Mouse (Mus musculus): ENCODE results near the gene Npl.

Gene Npl

GRCm38 (mm10) chr1:153549536-153550199 lies at the start of gene Npl:
Npl (minus strand) TSS chr1:153550045.
- peak; percentile 62 for DNase-seq

- DNase-seq = no peak
These were observed 49.6 kb upstream of the Npl start for GRCm38 (mm10) chr1:153599302-153600045.

GRCm38 (mm10) chr1:153598773-153599172 lies 48.9 kb upstream of the Npl start:
- DNase-seq = peak; percentile 13

- DNase-seq = no peak
These were observed 43.8 kb upstream of the Npl start for GRCm38 (mm10) chr1:153593678-153594077.

- DNase-seq = no peak
These were observed 40.4 kb upstream of the Npl start for GRCm38 (mm10) chr1:153590176-153590734.

GRCm38 (mm10) chr1:153587956-153588355 lies 38.1 kb upstream of the Npl start:
- DNase-seq = peak; percentile 57

GRCm38 (mm10) chr1:153586826-153587225 lies 37.0 kb upstream of the Npl start:
- DNase-seq = no peak

GRCm38 (mm10) chr1:153585752-153586151 lies 35.9 kb upstream of the Npl start:
- no peak for DNase-seq

GRCm38 (mm10) chr1:153583189-153583588 lies 33.3 kb upstream of the Npl start:
- no peak for DNase-seq

GRCm38 (mm10) chr1:153574730-153575129 lies 24.9 kb upstream of the Npl start:
- no peak for DNase-seq

- no peak for DNase-seq
These were observed 22.6 kb upstream of the Npl start for GRCm38 (mm10) chr1:153572271-153573043.

- DNase-seq = no peak
These were observed 15.9 kb upstream of the Npl start for GRCm38 (mm10) chr1:153565701-153566100.

GRCm38 (mm10) chr1:153564701-153565100 lies 14.9 kb upstream of the Npl start:
- no peak for DNase-seq

- DNase-seq = no peak
These were observed 13.8 kb upstream of the Npl start for GRCm38 (mm10) chr1:153563675-153564074.

GRCm38 (mm10) chr1:153560805-153561204 lies 11.0 kb upstream of the Npl start:
- DNase-seq = no peak

- no peak for DNase-seq
These were observed 9.9 kb upstream of the Npl start for GRCm38 (mm10) chr1:153559701-153560100.

- DNase-seq = peak; percentile 52
These were observed 9.3 kb upstream of the Npl start for GRCm38 (mm10) chr1:153559126-153559647.

- peak; percentile 33 for DNase-seq
These were observed 7.1 kb upstream of the Npl start for GRCm38 (mm10) chr1:153556896-153557295.

GRCm38 (mm10) chr1:153556202-153556601 lies 6.4 kb upstream of the Npl start:
- no peak for DNase-seq

GRCm38 (mm10) chr1:153550814-153551213 lies 969 bp upstream of the Npl start:
- DNase-seq = peak; percentile 38

- DNase-seq = no peak
These were observed 2.3 kb downstream of the Npl start for GRCm38 (mm10) chr1:153547555-153547954.

GRCm38 (mm10) chr1:153545196-153545595 lies 4.6 kb downstream of the Npl start:
- DNase-seq = no peak

GRCm38 (mm10) chr1:153542726-153543320 lies 7.0 kb downstream of the Npl start:
- peak; percentile 36 for DNase-seq

Data from layer of hippocampus, adult 9-11 months (tissue).